Mouse (Mus musculus) gastrocnemius, adult 8-10 months (tissue): ENCODE data around the gene Cyp4f39. TPM values are rescaled to one million over a fixed set of nuclear protein-coding genes. Genes with fewer than 3 reads are reported as not detected.
"Not testable (repeated sequence)": the region's sequence is repeated elsewhere in the genome, so short reads cannot be mapped to it uniquely, and the experiment has no call there.

Experiments
- DNase-seq, 2 experiments: peaks; one replicate each; pipeline ENCODE4 v3.0.0; 2022; ENCODE audit warnings: low spot score in 2 of 2
- total RNA-seq, 4 experiments: library from RNA; stranded (reverse); gene quantifications; 2 replicates each; pipeline ENCODE4 v1.2.4; 2022

Cyp4f39 gene
- total RNA-seq, 4 experiments from 2014 or later, result 1.2 to 6.3 (median 2.5) TPM

GRCm38 (mm10) chr17:32528408-32529337 lies 76.2 kb downstream of the Cyp4f39 start:
- DNase-seq, result peak; percentile 79 to 83

GRCm38 (mm10) chr17:32532356-32532755 lies 79.8 kb downstream of the Cyp4f39 start:
- DNase-seq, result not testable (repeated sequence)

GRCm38 (mm10) chr17:32534068-32534467 lies 81.5 kb downstream of the Cyp4f39 start:
- DNase-seq, result no peak

- DNase-seq, result peak; percentile 62 to 75
Measured at GRCm38 (mm10) chr17:32536051-32536866, 83.7 kb downstream of the Cyp4f39 start, which contains the start of gene Cyp4f16. Gene Cyp4f16, plus strand, starts transcription at chr17:32536558.

GRCm38 (mm10) chr17:32536867-32537250 lies 84.3 kb downstream of the Cyp4f39 start:
- no peak for DNase-seq

Other genes starting within 250 kb of the Cyp4f39 start
- 10 to 100 TPM; 38.2 to 40.8 (median 39.0) TPM for gene Brd4, start 168.0 kb upstream of the Cyp4f39 start, total RNA-seq
- gene Akap8, start 131.5 kb upstream of the Cyp4f39 start, total RNA-seq, result 10 to 100 TPM; 27.5 to 36.4 (median 34.5) TPM
- gene Akap8l, start 102.1 kb upstream of the Cyp4f39 start, total RNA-seq, result 10 to 100 TPM; 29.4 to 41.8 (median 37.5) TPM
- 10 to 100 TPM; 13.5 to 14.1 (median 13.6) TPM for gene Wiz, start 63.3 kb upstream of the Cyp4f39 start, total RNA-seq
- not detected for gene Rasal3, start 49.1 kb upstream of the Cyp4f39 start, total RNA-seq
- gene Pglyrp2, start 28.6 kb upstream of the Cyp4f39 start, total RNA-seq, result not detected
- gene Cyp4f17, start 53.3 kb downstream of the Cyp4f39 start, total RNA-seq, result 1 to 10 TPM; 1.6 to 2.6 (median 1.7) TPM
- 1 to 10 TPM in 2 of 4 experiments, under 1 TPM in 2; 0.48 to 1.9 (median 1.2) TPM for gene Cyp4f16, start 83.8 kb downstream of the Cyp4f39 start, total RNA-seq
- gene Cyp4f37, start 168.6 kb downstream of the Cyp4f39 start, total RNA-seq, result not detected
- not detected for gene Cyp4f40, start 206.2 kb downstream of the Cyp4f39 start, total RNA-seq
- under 1 TPM in 1 of 4 experiments, not detected in 3; 0.13 TPM for gene Cyp4f15, start 232.9 kb downstream of the Cyp4f39 start, total RNA-seq